Mouse (Mus musculus) kidney, postnatal 36 days (tissue): ENCODE results near the gene Gas2.

Source experiments
- DNase-seq, 2 experiments: peaks; one replicate each; pipeline ENCODE4 v3.0.0; 2021 to 2022; ENCODE audit warnings: mixed read lengths in 2 of 2

Gene Gas2

DNA sequence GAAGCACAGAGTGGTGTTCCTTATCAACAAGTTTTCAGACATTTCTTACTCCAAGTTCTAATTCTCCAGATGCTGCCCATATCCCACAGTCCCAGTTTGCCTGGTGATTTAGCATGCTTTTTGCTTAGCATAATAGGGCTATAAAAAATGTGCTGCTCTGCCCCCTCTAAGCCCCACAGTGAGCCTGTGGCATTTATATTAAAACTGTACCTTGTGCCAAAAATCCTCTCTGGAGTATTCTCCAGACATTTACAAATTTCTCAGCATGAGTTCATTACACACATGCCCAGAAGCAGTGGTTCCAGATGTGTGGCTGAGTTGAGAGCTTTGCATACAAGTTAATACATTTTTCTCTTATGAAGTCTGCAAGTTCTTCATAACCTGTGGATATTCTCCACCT, 107.6 kb downstream of the Gas2 start:
- DNase-seq, result no peak

DNA sequence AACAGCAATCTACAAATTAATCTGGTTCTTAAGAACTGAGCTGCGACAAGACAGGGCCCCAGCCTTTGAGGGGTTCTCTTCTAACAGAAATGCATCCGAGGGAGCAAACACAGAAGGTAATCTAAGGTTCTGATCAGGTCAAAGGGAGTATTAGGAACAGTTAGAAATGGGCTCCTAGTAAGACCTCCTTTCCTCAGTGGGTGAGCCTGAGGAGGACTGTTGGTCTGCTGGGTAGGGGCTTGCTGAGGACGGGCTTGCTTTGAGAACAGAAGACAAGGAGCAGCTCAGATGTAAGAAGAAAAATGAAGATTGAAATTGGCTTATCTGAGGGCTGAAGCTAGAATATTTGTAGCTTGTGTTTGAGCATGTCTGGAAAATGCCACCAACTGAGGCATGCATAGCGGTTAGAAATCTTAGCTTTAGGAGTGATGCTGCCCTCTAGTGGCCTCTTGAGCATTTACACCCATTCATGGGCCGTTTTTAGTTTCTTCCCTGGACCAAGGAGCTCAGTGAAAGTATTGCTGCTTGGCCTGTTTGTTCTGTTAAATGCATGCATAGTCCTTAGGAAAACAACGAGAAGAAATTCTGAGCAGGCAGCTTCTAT, 110.5 kb downstream of the Gas2 start:
- DNase-seq, result peak; percentile 29 to 55

DNA sequence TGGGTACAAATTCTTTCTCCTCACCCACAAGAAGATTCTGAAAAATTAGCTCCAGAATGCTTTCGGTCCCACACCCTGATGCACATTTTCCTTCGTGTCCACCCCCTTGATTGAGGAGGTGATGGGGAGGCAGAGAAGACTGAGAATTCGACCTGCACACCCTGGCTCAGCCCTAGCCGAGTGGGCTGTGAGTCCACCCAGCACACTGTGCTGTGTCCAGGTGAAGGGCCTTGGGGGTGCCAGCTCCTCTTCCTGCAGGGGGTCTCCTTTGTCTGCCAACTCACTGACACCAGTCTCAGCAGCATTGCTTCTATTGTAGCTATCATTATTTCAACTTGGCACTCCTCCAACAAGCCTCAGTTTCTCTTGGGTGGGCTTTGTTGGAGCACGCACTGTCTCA, 111.3 kb downstream of the Gas2 start:
- DNase-seq, result no peak

DNA sequence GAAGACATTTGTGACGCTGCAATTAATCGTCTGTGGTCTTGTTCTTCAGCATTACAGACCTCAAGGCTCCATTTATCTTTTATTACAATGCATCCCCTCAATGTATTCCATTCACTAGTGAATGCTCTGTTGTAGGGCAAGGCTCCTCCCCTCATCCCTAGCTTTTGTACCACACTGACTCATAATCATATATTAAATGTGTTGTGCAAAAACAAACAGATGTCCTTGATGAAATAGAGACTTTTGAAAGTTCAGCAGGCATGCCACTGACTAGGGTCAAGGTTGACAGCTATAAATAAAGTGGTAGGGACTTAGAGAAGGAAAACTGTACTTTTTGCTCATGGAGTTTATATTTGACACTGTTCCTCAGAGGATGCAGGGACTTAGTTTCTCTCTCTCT, 111.7 kb downstream of the Gas2 start:
- DNase-seq, result no peak

DNA sequence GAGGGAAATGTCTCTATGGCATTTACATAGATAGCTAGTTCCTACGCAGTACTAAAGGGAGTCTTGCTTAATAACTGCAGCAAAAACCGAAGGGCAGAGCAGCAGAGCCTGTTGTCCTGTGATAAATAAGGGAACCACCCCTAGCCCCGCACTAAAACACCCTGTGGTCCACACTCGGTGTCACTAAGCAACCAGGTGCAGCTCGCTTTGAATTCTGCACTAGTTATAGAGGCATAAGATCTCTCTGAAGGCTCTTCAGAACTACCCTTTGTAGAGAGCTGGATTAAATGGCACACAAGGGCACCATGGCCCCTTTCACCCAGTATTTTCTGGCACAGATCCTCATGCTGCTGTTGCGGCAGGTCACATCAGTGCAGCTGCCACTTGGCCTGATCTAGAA, 113.4 kb downstream of the Gas2 start:
- DNase-seq, result no peak

DNA sequence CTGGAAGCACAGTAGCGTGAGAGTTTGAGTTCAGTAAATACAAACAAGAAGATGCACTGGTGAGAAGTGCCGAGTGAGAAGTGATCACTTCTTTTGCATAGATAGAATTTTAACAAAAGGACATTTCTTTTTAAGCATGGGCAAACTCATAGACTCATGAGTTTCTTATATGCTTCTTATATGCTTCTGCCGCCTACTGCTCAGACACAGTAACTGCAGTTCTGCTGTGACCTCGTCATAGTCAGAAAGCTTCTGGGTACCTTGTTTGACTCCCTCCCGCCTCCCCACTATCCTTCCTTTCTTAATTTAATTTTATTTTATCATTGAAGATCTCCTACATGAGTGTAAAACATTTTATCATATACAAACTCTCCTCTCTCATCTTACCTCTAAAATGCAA, 117.5 kb downstream of the Gas2 start:
- peak in 1 of 2 experiments; percentile 22 for DNase-seq

GRCm38 (mm10) chr7:51982303-51982702, 120.5 kb downstream of the Gas2 start:
- DNase-seq, result no peak

GRCm38 (mm10) chr7:51985763-51986162, 123.9 kb downstream of the Gas2 start:
- DNase-seq, result no peak

- no peak for DNase-seq
Observed at GRCm38 (mm10) chr7:51986909-51987308, 125.1 kb downstream of the Gas2 start.

DNA sequence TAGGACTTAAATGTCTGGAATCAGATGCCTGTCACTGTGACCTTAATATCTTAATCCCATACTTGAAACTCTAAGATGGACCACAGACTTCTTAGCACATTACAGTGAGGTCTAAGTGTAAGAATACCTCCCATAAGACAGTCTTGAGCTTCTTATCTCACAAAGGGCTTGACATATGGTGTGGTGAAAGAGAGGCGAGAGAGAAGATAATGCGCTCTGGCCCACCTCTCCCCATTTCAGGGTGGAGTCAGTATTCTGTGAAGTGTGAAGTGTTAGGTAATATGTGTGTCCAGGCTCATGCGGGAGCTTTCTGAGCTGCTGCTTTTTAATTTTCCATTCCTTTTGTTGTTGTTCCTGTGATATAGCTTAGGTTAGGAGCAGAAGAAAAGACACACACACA, 129.2 kb downstream of the Gas2 start:
- DNase-seq, result no peak

GRCm38 (mm10) chr7:52005511-52006295, 143.9 kb downstream of the Gas2 start, which contains the start of gene Svip:
Gene Svip (minus strand): TSS chr7:52006018.
- peak; percentile 97 to 98 for DNase-seq

- DNase-seq, result no peak
Observed at GRCm38 (mm10) chr7:52006296-52006630, 144.4 kb downstream of the Gas2 start.

- DNase-seq, result no peak
Observed at GRCm38 (mm10) chr7:52007138-52007537, 145.3 kb downstream of the Gas2 start.

GRCm38 (mm10) chr7:52013457-52013856, 151.6 kb downstream of the Gas2 start:
- no peak for DNase-seq

- DNase-seq, result no peak
Observed at GRCm38 (mm10) chr7:52015180-52015579, 153.4 kb downstream of the Gas2 start.

DNA sequence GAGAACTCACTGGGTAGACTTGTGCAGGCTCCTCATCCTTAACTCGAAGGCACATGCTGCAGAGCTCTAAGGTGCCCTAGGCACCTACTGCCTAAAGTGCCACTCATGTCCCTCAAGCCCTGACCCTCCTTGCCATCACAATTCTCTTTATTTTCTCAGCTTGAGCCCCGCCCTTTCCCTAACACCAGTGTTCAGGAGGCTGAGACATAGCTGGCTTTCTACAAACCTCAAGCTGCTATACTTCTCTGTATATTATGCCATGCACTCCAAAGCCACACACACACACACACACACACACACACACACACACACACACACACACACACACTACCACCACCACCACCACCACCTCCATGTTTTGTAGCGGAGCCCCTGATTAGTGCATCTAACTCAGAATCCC, 153.8 kb downstream of the Gas2 start, which contains the start of gene 1700015G11Rik:
1700015G11Rik (minus strand) TSS at position 101 of the 400 bp plus-strand sequence.
- DNase-seq, result no peak

DNA sequence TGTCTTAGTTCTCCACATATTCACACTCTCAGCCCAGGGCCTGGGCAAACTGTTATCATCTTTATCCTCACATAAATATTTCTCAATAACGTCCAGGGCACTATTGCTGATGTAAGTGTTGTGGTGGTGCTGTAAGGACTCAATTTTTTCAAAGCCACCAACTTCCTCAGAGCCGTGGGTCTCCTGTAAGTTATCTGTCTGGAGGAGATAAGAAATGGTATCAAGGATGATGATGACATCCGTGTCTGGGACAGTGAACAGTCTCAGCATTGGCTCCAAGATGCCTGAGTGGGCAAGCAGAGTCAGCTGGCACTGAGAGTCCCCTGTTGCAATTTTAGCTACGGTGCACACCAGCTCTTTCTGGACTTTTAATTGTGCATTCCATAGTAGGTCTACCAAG, 160.2 kb downstream of the Gas2 start:
- DNase-seq, result no peak

- no peak for DNase-seq
Observed at GRCm38 (mm10) chr7:52024050-52024626, 162.3 kb downstream of the Gas2 start.

DNA sequence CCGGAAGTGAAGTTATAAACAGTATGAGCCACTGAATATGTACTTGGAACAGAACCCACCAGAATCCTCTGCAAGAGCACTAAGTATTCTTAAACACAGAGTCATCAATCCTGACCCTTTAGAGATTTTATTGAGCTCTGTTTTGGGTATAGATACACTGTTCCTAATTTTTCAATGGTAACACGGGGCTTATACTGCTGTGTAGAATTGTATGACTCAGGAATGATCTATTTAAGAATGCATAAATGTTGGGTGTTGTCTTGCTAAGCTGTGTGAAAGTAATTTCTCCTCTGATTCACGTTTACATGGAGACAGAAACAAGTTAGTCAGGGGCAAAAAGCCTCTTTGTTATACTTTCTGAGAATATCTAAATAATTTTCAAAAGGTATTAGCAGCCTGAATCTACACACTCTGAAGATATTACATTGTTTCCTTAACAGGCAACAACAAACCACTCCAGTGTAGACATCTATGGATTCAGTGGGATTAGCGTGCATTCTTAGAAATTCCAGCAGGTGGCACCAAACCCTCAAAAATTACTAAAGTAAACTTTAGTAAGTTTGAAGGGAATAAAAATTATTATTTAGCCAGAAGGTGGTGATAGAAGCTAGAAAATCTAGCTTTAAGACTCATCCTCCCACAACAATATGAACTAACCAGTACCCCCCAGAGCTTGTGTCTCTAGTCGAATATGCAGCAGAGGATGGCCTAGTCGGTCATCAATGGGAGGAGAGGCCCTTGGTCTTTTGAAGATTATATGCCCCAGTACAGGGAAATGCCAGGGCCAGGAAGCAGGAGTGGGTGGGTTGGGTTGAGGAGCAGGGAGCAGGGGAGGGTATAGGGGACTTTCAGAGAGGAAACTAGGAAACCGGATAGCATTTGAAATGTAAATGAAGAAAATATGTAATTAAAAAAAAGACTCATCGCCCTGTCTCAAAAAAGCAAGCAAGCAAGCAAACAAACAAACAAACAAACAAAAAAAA, 176.1 kb downstream of the Gas2 start:
- peak; percentile 15 to 58 for DNase-seq
